Comparison of ENCODE assay signal across 8 mouse cellular contexts in genomic region chr13:100014906-100015895, GRCm38 (mm10). TPM values are rescaled to one million over a fixed set of nuclear protein-coding genes. Genes with fewer than 3 reads are reported as not detected.
DNase-seq lines count a peak whose midpoint lies in the region; ATAC-seq and TF ChIP-seq lines count a peak whose summit lies in the region.

TSS of gene Mccc2 (minus strand) at chr13:100015639.

- POLR2A ChIA-PET in Patski (lab: Charles Lee): interaction anchor here (0.9 kb wide), 1 partner anchor 14 kb away, joined by 3 read pairs; no protein-coding TSS in a partner anchor

- no peak for TF ChIP-seq CTCF in Patski (IDR thresholded peaks at IDR 0.05)

- H3K9me3 ChIP-seq in hindbrain, embryonic 13.5 days: no peaks in the 10 kb centered on the region

- in situ Hi-C loops in Patski (cut with MboI; ENCODE audit: low pct_unique_long_range_greater_than_20kb): no loop called here

- no peaks in the 10 kb centered on the region for H3K27me3 ChIP-seq in Patski
- H3K27me3 ChIP-seq in hindbrain, embryonic 13.5 days: no peaks in the 10 kb centered on the region

- H3K27ac ChIP-seq in hindbrain, embryonic 13.5 days: peak within 1 kb of the TSS; percentile 81

- CTCF ChIA-PET in Patski (lab: Charles Lee): interaction anchor here (1.1 to 3.4 kb wide), 4 partner anchors 8 to 156 kb away, joined by 4 to 19 read pairs (median 6); no protein-coding TSS in a partner anchor

- peak within 1 kb of the TSS; percentile 89 for H3K9ac ChIP-seq in hindbrain, embryonic 13.5 days

- H3K36me3 ChIP-seq in hindbrain, embryonic 13.5 days: peaks cover 5% of the 10 kb centered on the region

- ATAC-seq in Patski: peak; percentile 100
- peak; percentile 100 for ATAC-seq in hindbrain, embryonic 13.5 days (ENCODE audit: low FRiP score)

- peak within 1 kb of the TSS; percentile 74 for H3K4me3 ChIP-seq in hindbrain, embryonic 13.5 days

- 4% methylated on average over 46 of the region's 47 CpGs for WGBS in hindbrain, embryonic 13.5 days

- DNase-seq in Patski (ENCODE audit: low read depth, low spot score): peak; percentile 70
- DNase-seq in cerebellum, postnatal 14 days: peak; percentile 86 to 89
- DNase-seq in frontal cortex, postnatal 14 days (ENCODE audit: low spot score in 2 of 2): peak; percentile 72 to 74
- DNase-seq in layer of hippocampus, postnatal 25 days (ENCODE audit: extremely low spot score in 1 of 2, low spot score in 1 of 2): peak; percentile 40 to 63
- DNase-seq in lung, postnatal 25 days (ENCODE audit: low spot score): peak; percentile 85
- DNase-seq in retina, embryonic 14.5 days (ENCODE audit: low spot score): peak; percentile 91
- peak; percentile 74 for DNase-seq in thymus, postnatal 4 days

- H3K4me1 ChIP-seq in hindbrain, embryonic 13.5 days (replicated peaks): peaks cover 24% of the 10 kb centered on the region

- peak within 1 kb of the TSS; percentile 93 for H3K4me2 ChIP-seq in hindbrain, embryonic 13.5 days

RNA-seq across cellular contexts. Expression of gene Mccc2, which starts in this region (rescaled TPM):
- polyA plus RNA-seq in Patski (2021): 55.0 TPM
- polyA plus RNA-seq in hindbrain, embryonic 13.5 days (2015; fragmentation: Nextera tagmentation; extraction: Ambion mirVana): 32.5 and 34.2 TPM in 2 replicates
- 10 to 100 TPM; 27.3 to 34.0 TPM for total RNA-seq in layer of hippocampus, postnatal 25 days (2021)

Comparison
In these comparisons a context has a peak if more than half of its experiments do, and no peak if none do; other contexts are left out.
1. Peak in every context shown above with its lines: DNase-seq, ATAC-seq, H3K4me3 ChIP-seq and H3K27ac ChIP-seq.